Mouse (Mus musculus): Measurements from ENCODE around the gene Dnajb12. TPM values are rescaled to one million over a fixed set of nuclear protein-coding genes. Genes with fewer than 3 reads are reported as not detected.

The Dnajb12 gene
- polyA plus RNA-seq (2016; fragmentation: Nextera tagmentation; extraction: Ambion mirVana): 31.4 and 32.8 TPM in 2 replicates

DNA sequence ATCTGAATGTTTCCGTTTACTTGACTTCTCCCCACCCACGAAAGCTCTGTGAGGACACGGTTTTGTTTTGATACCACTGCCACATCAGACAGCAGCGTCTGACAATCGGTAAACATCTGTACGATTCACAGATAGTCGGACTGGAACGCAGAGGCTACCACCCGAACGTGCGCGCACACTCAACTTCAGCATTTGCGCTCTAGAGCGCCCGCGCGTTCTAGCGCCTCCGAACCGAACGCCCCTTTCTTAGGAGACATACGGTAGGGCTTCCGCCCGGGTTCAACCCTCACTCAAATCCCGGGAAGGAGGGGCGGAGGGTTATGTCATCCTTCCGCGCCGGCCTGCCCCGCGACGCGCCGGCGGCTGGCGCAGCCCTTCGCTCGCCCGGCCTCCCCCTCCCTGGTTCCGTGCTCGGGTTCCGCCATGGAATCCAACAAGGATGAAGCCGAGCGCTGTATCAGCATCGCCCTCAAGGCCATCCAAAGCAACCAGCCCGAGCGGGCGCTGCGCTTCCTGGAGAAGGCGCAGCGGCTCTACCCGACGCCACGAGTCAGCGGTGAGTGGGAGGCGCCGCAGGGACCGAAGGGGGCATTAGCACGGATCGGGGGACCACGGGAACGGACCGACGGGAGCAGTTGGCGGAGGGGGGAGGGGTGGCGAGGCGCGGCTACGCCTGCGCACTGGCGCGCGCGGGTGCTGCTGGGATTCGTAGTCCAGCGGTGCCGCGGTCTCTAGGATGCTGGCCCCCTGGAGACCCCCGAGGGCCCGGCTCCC is at the start of gene Dnajb12:
Dnajb12 (plus strand) TSS at position 302 of the 774 bp plus-strand sequence.
- under 1% methylated on average over 80 of the region's 80 CpGs for WGBS
- Histone ChIP-seq H3K9ac (peak within 1 kb of the TSS; percentile 94), H3K4me2 (peak within 1 kb of the TSS; percentile 96), H3K27me3 (replicated peaks) (no peaks in the 10 kb centered on the region), H3K36me3 (peaks cover 13% of the 10 kb centered on the region), H3K4me3 (peak within 1 kb of the TSS; percentile 77), H3K27ac (ENCODE audit: poor library complexity, severe bottlenecking) (peak within 1 kb of the TSS; percentile 99), H3K4me1 (replicated peaks) (peaks cover 13% of the 10 kb centered on the region), H3K9me3 (replicated peaks) (no peaks in the 10 kb centered on the region)
- peak; percentile 91 for ATAC-seq (ENCODE audit: insufficient number of reproducible peaks, low FRiP score)

DNA sequence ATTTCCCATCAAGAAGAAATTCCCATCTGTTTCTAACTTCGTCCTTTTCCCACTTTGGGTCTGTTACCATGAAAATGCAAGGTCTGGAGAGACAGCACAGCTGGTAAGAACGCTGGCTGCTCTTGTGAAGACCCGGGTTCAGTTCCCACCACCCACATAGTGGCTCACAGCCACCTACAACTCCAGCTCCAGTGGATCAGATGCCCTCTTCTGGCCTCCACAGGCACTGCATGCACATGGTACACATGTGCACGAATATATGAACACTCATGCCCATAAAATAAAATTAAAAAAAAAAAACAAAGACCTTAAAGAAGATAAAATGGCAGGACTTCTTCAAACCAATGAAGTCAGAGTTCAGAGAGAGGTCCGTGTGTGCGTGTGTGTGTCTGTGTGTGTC is 49.5 kb upstream of the Dnajb12 start:
- WGBS: 93% methylated on average over 6 of the region's 6 CpGs
- peaks cover 41% of the 10 kb centered on the region for H3K36me3 ChIP-seq

DNA sequence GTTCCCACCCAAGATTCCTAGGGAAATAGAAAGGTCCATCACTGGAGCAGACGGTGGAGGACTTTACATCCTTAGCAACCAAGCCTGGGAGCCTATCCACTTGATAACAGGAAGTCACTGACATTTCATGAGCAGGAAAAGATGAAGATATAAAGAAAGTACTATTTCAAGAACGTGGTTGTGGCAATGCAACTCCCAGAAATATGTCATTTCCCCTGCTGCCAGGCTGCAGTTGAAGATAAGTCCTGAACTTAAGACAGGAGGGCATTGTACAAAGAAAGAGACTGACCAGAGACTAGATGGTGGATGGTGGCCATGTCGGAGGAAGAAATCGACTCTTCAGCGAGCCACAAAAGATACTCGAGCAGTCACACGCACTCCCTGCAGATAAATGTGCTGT is 47.4 kb upstream of the Dnajb12 start:
- H3K4me2 ChIP-seq: no peak overlapping the region
- H3K9ac ChIP-seq: no peak overlapping the region
- 54% methylated on average over 7 of the region's 7 CpGs for WGBS
- ATAC-seq (ENCODE audit: insufficient number of reproducible peaks, low FRiP score): no peak
- peaks cover 3% of the 10 kb centered on the region; the same call in 1 of the 2 replicates for H3K4me1 ChIP-seq (replicated peaks)
- no peak overlapping the region for H3K4me3 ChIP-seq
- H3K27me3 ChIP-seq (replicated peaks): no peaks in the 10 kb centered on the region
- peak overlapping the region; percentile 11; the same call in 1 of the 2 replicates for H3K27ac ChIP-seq (ENCODE audit: poor library complexity, severe bottlenecking)
- H3K36me3 ChIP-seq: peaks cover 42% of the 10 kb centered on the region
- peaks cover 9% of the 10 kb centered on the region; the same call in 1 of the 2 replicates for H3K9me3 ChIP-seq (replicated peaks)

More for the DNA sequence above, 49.5 kb upstream of the Dnajb12 start:
- Histone ChIP-seq H3K9ac (no peak overlapping the region), H3K9me3 (replicated peaks) (peaks cover 9% of the 10 kb centered on the region; the same call in 1 of the 2 replicates), H3K27ac (ENCODE audit: poor library complexity, severe bottlenecking) (no peak overlapping the region), H3K27me3 (replicated peaks) (no peaks in the 10 kb centered on the region), H3K4me2 (no peak overlapping the region), H3K4me1 (replicated peaks) (peaks cover 3% of the 10 kb centered on the region; the same call in 1 of the 2 replicates), H3K4me3 (no peak overlapping the region)
- no peak for ATAC-seq (ENCODE audit: insufficient number of reproducible peaks, low FRiP score)

DNA sequence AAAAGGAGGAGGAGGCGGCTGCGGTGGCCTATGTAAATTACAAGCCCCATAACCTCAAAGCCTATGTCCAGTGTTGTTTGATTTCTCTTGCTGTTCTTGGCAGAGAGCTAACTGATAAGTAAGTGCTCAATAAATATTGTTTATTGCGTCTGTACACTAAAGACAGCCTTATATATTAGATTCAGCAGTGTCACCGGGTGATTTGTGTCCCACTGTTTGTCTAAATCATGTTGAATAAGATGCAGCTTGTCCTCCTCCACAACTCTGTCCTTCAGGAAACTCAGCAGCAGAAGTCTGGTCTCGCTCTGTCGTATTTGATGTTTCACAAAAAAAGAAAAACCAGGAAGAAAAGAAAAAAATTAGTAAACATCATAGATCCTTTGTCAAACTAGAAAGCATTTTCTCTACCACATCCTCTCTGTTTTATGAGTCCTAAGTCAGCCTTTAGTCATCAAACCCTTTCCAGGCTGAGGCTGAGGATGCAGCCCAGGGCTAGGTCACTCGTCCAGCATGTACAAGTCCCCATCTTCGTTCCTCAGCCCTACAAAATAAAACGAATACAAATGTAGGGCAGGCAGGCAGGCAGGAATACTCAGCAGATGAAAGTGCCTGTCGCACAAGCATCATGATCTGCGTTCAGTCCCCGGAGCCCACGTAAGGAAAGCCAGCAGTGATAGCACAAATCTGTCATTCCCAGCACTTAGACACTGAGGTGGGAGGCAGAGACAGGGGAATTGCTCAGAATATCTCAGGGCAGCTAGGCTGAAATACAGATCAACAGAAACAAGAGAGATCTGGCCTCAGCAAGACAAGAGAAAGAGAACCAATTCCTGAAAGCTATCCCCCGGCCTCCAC is 43.8 kb upstream of the Dnajb12 start:
- no peaks in the 10 kb centered on the region for H3K9me3 ChIP-seq (replicated peaks)
- H3K27ac ChIP-seq (ENCODE audit: poor library complexity, severe bottlenecking): no peak overlapping the region
- WGBS: 73% methylated on average over 14 of the region's 14 CpGs
- H3K27me3 ChIP-seq (replicated peaks): no peaks in the 10 kb centered on the region
- no peak overlapping the region for H3K4me2 ChIP-seq
- H3K9ac ChIP-seq: no peak overlapping the region
- peaks cover 3% of the 10 kb centered on the region; the same call in 1 of the 2 replicates for H3K4me1 ChIP-seq (replicated peaks)
- H3K36me3 ChIP-seq: peaks cover 10% of the 10 kb centered on the region; the same call in 1 of the 2 replicates
- ATAC-seq (ENCODE audit: insufficient number of reproducible peaks, low FRiP score): no peak
- H3K4me3 ChIP-seq: no peak overlapping the region

DNA sequence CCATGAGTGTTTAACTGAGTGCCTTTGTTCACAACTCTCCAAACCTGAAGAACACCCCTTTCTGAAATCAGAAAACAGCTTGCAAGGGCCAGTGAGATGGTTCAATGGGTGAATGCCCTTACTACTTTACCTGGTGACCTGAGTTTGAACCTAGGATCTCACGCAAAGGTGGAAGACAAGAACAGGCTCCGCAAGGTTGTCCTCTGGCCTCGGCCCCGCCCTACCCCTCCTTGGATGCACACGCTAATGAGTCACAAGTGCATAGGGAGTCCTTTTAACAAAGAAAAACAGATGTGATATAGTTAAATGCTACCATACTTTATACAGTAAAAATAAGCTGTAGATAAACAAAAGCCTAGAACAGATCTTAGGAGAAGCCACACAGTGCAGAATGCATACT is 41.9 kb upstream of the Dnajb12 start:
- ATAC-seq (ENCODE audit: insufficient number of reproducible peaks, low FRiP score): no peak
- Histone ChIP-seq H3K9me3 (replicated peaks) (no peaks in the 10 kb centered on the region), H3K36me3 (peaks cover 13% of the 10 kb centered on the region), H3K4me3 (no peak overlapping the region), H3K27ac (ENCODE audit: poor library complexity, severe bottlenecking) (no peak overlapping the region), H3K4me1 (replicated peaks) (no peaks in the 10 kb centered on the region), H3K27me3 (replicated peaks) (no peaks in the 10 kb centered on the region), H3K9ac (no peak overlapping the region), H3K4me2 (no peak overlapping the region)
- WGBS: 93% methylated on average over 5 of the region's 5 CpGs

DNA sequence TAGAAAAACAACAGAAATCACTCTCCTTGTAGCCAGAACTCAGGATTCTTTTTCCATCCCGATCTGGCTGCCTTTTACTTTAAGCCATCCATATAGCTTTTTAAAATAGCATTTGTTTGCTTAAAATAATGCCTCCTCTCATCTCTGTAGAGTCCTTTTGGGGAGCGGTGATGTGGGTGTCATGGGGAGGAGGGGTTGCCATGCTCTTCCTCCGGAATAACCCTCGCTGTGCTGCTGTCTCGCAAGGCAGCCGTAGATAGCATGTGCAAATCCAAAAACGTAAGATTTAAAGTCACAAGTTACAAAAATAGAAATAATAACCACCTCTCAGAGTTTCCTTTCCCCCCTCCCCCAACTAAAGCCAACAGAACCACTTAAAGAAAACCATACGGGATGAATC is 37.9 kb upstream of the Dnajb12 start:
- no peak overlapping the region for H3K27ac ChIP-seq (ENCODE audit: poor library complexity, severe bottlenecking)
- H3K27me3 ChIP-seq (replicated peaks): no peaks in the 10 kb centered on the region
- 89% methylated on average over 8 of the region's 8 CpGs for WGBS
- peaks cover 8% of the 10 kb centered on the region for H3K36me3 ChIP-seq
- H3K4me2 ChIP-seq: no peak overlapping the region
- H3K9me3 ChIP-seq (replicated peaks): no peaks in the 10 kb centered on the region
- no peak overlapping the region for H3K4me3 ChIP-seq
- no peaks in the 10 kb centered on the region for H3K4me1 ChIP-seq (replicated peaks)
- ATAC-seq (ENCODE audit: insufficient number of reproducible peaks, low FRiP score): no peak
- no peak overlapping the region for H3K9ac ChIP-seq

DNA sequence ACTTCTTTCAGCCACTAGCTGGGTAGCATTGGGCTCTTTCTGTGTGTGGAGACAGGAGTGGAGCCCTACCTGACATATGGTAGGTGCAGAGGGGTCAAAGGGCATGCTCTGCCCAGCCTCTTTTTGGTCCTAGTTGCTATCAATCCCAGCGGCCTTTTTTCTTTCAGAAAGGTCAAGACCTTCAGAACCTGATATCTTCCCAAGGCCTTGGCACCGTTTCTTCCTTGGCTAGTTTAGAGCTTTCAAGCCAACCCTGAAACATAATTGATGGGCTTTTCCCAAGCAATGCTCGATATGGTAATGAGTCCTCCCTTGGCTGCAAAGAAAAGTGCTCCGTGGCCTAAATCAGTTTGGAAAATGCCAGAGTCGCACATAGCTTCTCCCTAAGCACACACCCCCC is 36.2 kb upstream of the Dnajb12 start:
- Histone ChIP-seq H3K4me1 (replicated peaks) (no peaks in the 10 kb centered on the region), H3K4me2 (no peak overlapping the region), H3K9me3 (replicated peaks) (no peaks in the 10 kb centered on the region), H3K36me3 (peaks cover 6% of the 10 kb centered on the region), H3K27me3 (replicated peaks) (no peaks in the 10 kb centered on the region), H3K27ac (ENCODE audit: poor library complexity, severe bottlenecking) (no peak overlapping the region), H3K4me3 (no peak overlapping the region), H3K9ac (no peak overlapping the region)
- 45% methylated on average over 5 of the region's 5 CpGs for WGBS
- ATAC-seq (ENCODE audit: insufficient number of reproducible peaks, low FRiP score): no peak

DNA sequence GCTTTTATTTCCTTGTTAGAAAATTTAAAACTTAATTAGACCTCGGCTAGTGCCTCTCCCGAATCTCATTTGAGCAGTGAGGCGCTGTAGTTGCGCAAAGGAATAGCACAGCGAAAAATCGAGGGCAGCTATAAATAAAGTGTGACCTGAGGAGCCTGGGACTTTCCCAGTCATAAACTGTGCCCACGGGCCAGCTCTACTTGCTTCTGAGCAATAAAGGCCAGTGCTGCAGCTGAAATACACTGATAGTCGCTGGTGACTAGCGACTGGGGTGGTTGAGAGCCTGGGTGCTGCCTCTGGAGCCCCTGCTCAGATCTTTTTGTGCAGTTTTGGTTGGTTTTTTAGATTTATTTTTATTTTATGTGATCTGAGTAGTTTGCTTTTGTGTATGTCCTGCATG is 34.7 kb upstream of the Dnajb12 start:
- Histone ChIP-seq H3K9me3 (replicated peaks) (no peaks in the 10 kb centered on the region), H3K4me3 (no peak overlapping the region), H3K4me1 (replicated peaks) (peaks cover 14% of the 10 kb centered on the region), H3K27ac (ENCODE audit: poor library complexity, severe bottlenecking) (no peak overlapping the region), H3K36me3 (peaks cover 6% of the 10 kb centered on the region), H3K4me2 (no peak overlapping the region), H3K27me3 (replicated peaks) (no peaks in the 10 kb centered on the region), H3K9ac (no peak overlapping the region)
- no peak for ATAC-seq (ENCODE audit: insufficient number of reproducible peaks, low FRiP score)
- 76% methylated on average over 9 of the region's 9 CpGs for WGBS

DNA sequence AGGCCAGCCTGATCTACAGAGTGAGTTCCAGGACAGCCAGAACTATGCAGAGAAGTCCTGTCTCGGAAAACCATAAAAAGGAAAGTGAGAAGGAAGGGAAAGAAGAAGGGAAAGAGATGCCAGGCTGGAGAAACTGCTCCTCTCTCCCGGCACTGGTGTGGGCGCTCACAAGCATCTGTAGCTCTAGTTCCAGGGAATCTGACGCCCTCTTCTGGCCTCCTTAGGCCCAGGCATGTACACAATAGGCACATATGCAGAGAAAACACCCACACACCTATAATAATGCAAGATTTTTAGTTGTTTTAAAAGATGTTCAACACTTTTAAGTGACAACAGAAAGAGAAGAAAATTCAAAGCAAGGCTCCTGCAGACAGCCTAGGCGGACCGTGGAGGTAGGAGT is 32.9 kb upstream of the Dnajb12 start:
- H3K4me1 ChIP-seq (replicated peaks): peaks cover 15% of the 10 kb centered on the region
- H3K4me3 ChIP-seq: no peak overlapping the region
- no peak overlapping the region for H3K9ac ChIP-seq
- WGBS: 65% methylated on average over 6 of the region's 6 CpGs
- no peaks in the 10 kb centered on the region for H3K27me3 ChIP-seq (replicated peaks)
- no peak for ATAC-seq (ENCODE audit: insufficient number of reproducible peaks, low FRiP score)
- peaks cover 6% of the 10 kb centered on the region for H3K36me3 ChIP-seq
- no peak overlapping the region for H3K4me2 ChIP-seq
- no peaks in the 10 kb centered on the region for H3K9me3 ChIP-seq (replicated peaks)
- H3K27ac ChIP-seq (ENCODE audit: poor library complexity, severe bottlenecking): no peak overlapping the region

DNA sequence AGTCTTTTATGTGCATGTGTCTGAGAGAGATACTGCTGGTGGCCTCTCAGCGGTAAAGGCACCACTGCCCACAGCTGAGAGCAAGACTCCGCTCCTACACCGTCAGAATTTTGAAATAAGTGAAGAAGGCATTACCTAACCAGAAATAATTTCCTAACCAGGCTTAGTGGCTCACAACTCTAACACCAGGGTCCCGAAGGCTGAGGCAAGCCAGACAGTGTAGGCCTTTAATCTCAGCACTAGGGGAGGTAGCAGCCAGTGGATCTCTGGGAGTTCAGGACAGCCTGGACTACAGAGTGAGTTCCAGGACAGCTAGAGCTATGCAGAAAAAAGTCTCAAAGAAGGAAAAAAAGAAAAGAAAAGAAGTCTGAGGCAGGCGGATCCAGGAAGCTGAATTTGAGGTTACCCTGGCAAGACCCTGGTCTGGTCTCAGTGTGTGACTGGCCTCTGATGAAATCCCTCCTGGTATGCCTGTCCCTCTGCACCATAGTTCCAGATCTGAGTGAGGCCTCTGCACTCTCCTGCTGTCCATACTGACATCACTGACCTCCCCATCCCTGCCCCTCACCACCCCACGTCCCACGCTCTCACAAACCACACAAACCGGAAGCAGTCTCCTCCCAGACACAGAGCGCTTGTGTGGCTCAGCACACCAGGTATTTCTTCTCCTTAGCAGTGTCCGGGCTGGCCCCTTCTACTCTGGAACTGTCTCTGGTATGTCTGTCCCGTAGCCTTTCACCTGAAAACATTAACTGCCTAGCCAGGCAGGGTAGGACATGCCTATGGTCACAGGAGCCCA is 31.1 kb upstream of the Dnajb12 start:
- no peak overlapping the region for H3K4me2 ChIP-seq
- no peak overlapping the region for H3K9ac ChIP-seq
- ATAC-seq (ENCODE audit: insufficient number of reproducible peaks, low FRiP score): no peak

More for the DNA sequence above, 31.1 kb upstream of the Dnajb12 start:
- Histone ChIP-seq H3K4me3 (no peak overlapping the region), H3K36me3 (no peaks in the 10 kb centered on the region), H3K9me3 (replicated peaks) (no peaks in the 10 kb centered on the region), H3K27ac (ENCODE audit: poor library complexity, severe bottlenecking) (no peak overlapping the region), H3K27me3 (replicated peaks) (no peaks in the 10 kb centered on the region), H3K4me1 (replicated peaks) (peaks cover 15% of the 10 kb centered on the region)
- 74% methylated on average over 11 of the region's 11 CpGs for WGBS
